Mouse (Mus musculus): ENCODE measurements around the gene Casd1.
A peak's percentile ranks its signal among the peaks of the same experiment; 100 is the strongest.

Casd1 gene

GRCm38 (mm10) chr6:4600658-4601296 is at the start of gene Casd1:
Casd1 (plus strand) TSS chr6:4600839.
- peak; percentile 61 for DNase-seq

- no peak for DNase-seq
Observed at GRCm38 (mm10) chr6:4555366-4555765, 45.3 kb upstream of the Casd1 start.

DNA sequence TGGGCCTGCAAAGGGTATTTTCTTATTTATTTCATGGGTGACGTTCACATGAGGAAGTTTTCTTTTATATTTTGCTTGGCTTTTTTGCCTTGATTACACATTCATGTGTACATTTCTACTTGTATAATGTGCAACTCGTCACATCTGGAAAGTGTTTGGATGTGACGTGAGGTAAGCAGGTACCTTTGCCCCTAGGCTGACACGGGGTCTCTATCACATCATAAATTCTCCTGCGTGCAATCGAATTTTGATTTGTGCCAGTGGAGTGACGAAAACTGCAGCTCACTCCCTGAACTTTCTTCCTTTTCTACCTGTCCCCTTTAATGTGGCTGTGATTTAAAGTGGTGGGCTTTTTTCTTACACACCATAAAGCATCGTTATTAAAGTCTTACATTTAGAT is 43.6 kb upstream of the Casd1 start:
- no peak for DNase-seq

DNA sequence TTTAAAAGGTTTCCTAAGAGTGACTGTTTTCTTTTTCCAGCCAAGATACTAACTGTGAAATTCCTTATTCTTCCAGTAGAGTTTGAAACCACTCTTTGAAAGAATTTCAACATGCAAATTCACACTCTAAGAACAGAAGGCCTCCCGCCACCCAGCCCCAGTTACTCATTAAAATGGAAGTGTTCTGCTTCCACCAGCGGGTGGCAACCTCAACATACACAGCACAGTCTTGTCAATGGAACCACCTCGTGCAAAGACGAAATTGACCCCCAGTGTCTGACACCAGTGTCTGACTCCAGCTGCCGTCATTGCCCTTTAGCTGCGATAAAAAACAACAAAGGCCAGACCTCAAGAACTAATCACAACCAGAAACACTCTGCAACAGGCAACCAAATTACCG is 43.0 kb upstream of the Casd1 start:
- peak; percentile 66 for DNase-seq

DNA sequence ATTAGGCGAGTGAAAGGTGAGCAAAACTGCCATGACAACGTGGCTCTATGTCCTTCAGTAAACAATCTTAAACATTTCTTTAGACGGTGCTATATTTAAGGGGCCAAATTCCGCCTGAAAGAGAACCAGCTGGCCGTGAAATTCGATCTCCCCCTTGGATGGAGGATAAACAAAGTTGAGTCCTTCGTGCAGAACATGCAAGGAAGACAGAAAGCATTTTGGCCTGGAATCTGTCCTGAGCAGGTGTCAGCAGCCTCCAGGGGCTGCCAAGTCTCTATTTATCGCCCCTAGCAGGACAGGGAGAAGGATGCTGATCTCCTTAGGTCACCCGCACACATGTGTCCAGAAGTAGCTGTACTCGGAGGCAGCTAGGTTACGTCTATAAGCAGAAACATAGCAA is 39.5 kb upstream of the Casd1 start:
- DNase-seq: no peak

DNA sequence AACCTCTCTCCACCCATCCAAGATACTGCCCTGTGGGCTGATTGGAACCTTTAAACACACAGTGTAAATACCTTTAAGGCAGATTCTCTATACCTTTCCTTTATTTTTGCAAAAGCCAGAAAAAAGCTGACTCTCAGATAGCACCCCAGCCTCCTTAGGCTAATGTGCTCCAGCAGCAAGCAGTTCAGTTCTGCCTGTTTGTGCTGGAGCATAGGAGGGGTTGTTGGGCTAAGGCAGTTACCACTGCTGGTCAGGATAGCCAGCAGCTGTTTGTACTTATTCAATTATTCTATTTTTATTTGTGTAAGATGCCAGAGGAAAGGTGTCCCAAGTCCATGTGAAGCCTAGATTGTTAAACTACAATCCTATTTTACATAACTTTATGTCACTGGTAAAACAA is 39.0 kb upstream of the Casd1 start:
- DNase-seq: no peak

DNA sequence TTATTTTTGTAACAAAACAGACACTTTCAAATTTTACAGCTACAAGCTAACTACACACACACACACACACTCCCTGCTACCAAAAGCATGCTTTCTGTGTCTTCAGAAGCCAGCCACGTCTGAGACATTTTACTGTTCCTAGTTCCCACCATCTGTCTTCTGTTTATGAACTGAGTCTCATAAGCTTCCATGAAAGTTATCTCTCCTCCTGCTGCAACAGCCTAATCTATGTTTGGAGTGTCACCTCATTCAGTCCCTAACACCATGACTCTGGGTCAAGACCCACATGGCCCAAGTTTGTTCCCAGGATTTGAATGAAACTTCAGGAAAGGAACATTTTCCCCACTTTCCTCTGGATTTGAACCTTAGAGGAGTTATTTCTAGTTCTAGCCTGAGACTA is 38.2 kb upstream of the Casd1 start:
- DNase-seq: peak; percentile 10

- no peak for DNase-seq
Observed at GRCm38 (mm10) chr6:4563477-4563876, 37.2 kb upstream of the Casd1 start.

- no peak for DNase-seq
Observed at GRCm38 (mm10) chr6:4570412-4570811, 30.2 kb upstream of the Casd1 start.

DNA sequence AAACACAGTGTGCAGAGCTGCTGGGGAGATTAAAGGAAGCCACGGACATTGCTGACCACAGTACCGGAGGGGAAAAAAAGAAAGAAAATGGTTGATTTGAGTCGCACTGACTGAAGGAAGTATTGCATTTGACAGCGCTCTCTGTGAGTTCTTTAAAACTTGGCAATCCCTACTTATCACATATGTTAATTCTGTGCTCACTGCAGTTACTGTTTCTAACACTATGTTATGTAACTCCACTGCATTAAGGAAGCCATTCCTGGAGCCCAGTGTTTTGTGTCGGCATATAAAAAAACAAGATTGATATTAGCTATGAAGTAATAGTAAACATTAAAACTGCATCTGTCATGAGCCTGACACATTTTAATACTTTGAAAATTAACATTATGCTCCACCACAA is 22.9 kb upstream of the Casd1 start:
- no peak for DNase-seq

- no peak for DNase-seq
Observed at GRCm38 (mm10) chr6:4578343-4578742, 22.3 kb upstream of the Casd1 start.

DNA sequence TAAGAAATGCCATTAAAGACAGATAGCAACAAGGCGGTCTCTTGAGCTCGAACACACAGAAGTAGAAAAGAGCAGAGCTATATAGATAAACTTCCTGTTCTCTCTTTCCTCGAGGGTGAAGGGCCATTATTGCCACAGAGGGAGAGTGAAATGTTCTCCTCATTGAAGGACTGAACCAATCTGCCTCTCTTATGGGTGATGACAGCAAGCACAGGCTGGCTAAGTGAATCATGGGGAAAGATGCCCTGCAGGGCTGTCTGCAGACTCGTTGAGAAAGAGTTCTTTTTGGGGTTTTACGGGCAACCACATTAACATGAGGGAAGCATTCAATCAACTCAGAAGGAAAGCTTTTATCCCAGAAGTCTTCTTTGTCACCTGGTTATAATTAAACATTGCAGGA is 21.0 kb upstream of the Casd1 start:
- DNase-seq: no peak

DNA sequence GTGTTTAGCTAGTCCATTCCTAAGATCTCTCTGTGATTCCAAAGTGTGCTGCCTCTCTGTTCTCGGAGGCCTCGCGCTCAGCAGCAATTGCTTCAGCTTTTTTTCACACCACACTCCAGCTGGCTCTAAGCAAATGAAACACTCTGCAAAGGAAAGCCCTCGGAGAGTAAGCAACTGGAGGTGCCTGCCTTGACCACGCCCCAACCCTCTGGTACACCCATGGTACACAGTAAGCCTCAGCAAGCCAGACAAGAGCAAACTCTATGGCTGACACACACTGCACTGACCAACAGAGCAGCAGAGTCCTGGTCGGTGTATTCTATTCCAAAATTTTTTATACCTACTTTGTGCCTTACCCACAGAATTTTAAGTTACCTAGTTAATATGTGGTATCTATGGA is 17.2 kb upstream of the Casd1 start:
- peak; percentile 20 for DNase-seq

GRCm38 (mm10) chr6:4587946-4588345 is 12.7 kb upstream of the Casd1 start:
- DNase-seq: peak; percentile 24

DNA sequence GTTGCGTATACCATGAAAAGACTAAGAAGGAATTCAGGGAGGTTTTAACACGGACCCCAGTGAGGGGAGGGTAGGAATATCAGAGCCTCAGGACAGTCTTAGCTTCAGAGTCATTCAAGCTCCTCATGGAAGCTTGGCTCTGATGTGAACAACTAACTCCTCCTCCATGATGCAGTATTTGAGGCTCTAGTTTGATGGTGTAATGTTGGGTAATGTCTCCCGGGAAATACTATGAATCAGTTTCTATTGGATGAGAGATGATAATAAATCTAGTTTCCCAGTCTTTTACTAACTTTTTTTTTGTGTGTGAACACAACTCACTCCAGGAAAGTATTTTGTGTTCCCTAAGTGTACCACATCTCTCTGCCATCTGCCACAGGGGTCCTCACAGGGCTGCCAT is 11.9 kb upstream of the Casd1 start:
- DNase-seq: no peak

DNA sequence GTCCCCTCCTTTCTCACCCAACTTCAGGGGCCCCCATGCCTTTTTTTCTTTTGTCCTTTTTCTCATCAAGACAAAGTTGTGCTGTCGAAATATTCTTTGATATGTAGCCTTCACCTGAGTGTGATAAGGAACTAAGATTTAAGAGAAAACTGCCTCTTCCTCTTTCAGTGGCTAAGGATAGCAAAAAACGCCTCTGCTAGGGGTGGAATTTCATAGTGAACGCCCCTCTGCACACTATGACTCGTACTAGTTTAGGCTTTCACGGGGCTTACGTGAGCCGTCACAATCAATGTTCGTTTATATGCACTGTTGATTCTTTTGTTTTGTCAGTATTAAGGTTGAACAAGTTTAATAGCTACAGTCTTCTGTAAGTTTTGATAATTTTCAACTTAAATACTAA is 10.6 kb upstream of the Casd1 start:
- DNase-seq: no peak

- DNase-seq: no peak
Observed at GRCm38 (mm10) chr6:4597711-4598110, 2.9 kb upstream of the Casd1 start.

DNA sequence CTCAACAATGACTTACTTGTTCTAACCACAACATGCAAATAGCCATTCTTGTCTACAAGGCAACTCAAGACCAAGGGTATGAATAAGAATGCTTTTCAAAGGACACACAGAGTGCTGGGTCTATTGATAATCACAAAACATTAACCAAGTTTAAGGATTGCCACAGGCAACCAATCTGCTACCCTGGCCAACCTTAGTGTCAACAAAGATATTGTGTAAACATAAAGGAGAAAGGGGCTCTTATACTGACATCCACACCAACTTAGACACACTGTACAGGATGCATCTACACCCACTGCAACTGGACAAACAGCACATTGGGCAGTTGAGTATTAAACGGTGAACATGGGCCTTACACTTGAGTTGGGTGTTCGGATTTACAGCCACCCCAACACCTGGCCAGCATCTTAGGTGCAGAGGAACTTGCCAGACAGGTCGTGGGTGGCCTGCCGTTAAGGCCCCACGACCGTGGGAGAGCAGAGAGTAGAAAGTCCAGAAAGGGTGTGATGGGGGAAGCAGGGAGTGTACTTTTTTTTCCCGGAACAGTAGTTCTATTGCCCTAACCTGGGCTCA is 468 bp upstream of the Casd1 start:
- no peak for DNase-seq

DNA sequence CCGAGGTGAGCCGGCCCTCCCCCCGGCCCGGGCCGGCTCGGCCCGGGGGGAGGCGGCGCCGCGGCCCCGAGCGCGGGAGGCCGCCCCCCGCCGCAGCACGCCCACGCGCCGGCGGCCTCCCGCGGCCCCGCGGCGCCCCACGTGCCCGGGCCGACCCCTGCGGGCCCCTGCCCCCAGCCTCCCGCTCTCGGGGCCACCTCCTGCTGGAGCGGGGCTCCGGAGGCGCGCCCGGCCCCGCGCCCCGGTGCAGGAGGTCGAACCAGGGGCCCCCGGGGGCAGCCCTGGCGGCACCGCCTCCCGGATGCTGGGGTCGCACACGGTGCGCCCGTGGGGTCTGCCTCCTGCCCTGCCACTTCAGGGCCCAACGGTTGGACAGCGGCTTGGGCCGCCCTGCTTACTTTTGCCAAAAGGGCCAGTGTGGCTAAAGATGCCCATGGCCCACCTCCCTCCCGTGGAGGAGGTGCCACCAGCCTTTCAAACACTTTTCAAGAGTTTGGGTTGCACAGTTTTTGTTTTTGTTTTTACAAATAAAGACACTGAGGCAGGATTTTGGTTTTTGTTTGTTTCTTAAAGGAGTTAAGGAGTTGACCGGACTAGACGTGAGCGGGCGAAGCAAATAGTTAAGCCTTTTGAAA is 775 bp downstream of the Casd1 start:
- no peak for DNase-seq

DNA sequence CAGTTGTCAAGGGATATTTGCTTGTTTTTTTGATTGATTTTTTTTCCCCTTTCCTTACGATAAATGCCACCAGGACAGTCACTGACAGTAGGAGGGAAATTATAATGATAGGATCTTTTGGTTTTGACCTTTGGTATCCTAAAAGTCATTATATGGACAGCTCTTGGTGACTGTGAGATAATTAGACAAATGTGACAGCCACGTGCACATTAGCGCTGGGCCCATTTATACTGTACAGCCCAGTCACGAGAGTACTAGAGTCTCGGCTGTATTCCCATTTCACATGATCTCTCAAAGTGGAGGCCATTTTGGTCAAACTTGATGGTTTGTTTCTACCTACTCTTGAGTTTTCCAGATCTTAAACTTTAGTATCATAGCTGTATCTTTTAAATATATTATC is 1.4 kb downstream of the Casd1 start:
- DNase-seq: no peak

- DNase-seq: no peak
Observed at GRCm38 (mm10) chr6:4606394-4606793, 5.8 kb downstream of the Casd1 start.

- no peak for DNase-seq
Observed at GRCm38 (mm10) chr6:4610216-4610896, 9.7 kb downstream of the Casd1 start.

- no peak for DNase-seq
Observed at GRCm38 (mm10) chr6:4611853-4612252, 11.2 kb downstream of the Casd1 start.

GRCm38 (mm10) chr6:4612431-4612830 is 11.8 kb downstream of the Casd1 start:
- DNase-seq: no peak
